Mouse (Mus musculus) liver, embryonic 11.5 days (tissue): ENCODE results near the gene Col2a1. TPM values are rescaled to one million over a fixed set of nuclear protein-coding genes. Genes with fewer than 3 reads are reported as not detected.

Source experiments
- ATAC-seq: fragments of 200-750 bp; cut with Nextera tagmentation; replicated peaks from 2 replicates; pipeline ENCODE4 v1.8.0; 2017; ENCODE audit warnings: moderate number of reproducible peaks, mild to moderate bottlenecking, moderate TSS enrichment, moderate library complexity; ENCODE audit not compliant: low FRiP score
- DNase-seq: peaks from one replicate; pipeline ENCODE4 v3.0.0-alpha.2; 2017; ENCODE audit warnings: low spot score
- H3K27ac ChIP-seq: fragments of 300-500 bp; sonication (generic); 2 replicates; pipeline ENCODE4 v1.5.1; 2014; ENCODE audit warnings: mild to moderate bottlenecking, low read depth, low read length, control low read depth
- H3K27me3 ChIP-seq: fragments of 300-500 bp; sonication (generic); replicated peaks from 2 replicates; pipeline ENCODE4 v1.6.1; 2014; ENCODE audit warnings: low read length, mixed read lengths; ENCODE audit not compliant: control insufficient read depth, insufficient read depth
- H3K36me3 ChIP-seq: fragments of 300-500 bp; sonication (generic); 2 replicates; pipeline ENCODE4 v1.6.1; 2014; ENCODE audit warnings: mild to moderate bottlenecking, low read length, moderate library complexity, mixed read lengths; ENCODE audit not compliant: control insufficient read depth, insufficient read depth
- H3K4me1 ChIP-seq: fragments of 300-500 bp; sonication (generic); replicated peaks from 2 replicates; pipeline ENCODE4 v1.6.1; 2014; ENCODE audit warnings: low read length, mixed read lengths; ENCODE audit not compliant: control insufficient read depth, insufficient read depth
- H3K4me2 ChIP-seq: fragments of 300-500 bp; sonication (generic); 2 replicates; pipeline ENCODE4 v1.6.1; 2014; ENCODE audit warnings: mild to moderate bottlenecking, control low read depth, moderate library complexity
- H3K4me3 ChIP-seq: fragments of 300-500 bp; sonication (generic); 2 replicates; pipeline ENCODE4 v1.5.1; 2014; ENCODE audit warnings: low read depth, low read length, control low read depth
- H3K9ac ChIP-seq: fragments of 300-500 bp; sonication (generic); 2 replicates; pipeline ENCODE4 v1.6.1; 2014; ENCODE audit warnings: low read depth, low read length, control low read depth
- H3K9me3 ChIP-seq: fragments of 300-500 bp; sonication (generic); 2 replicates; pipeline ENCODE4 v1.6.1; 2016; ENCODE audit warnings: low read length, inconsistent platforms, mixed read lengths; ENCODE audit not compliant: control insufficient read depth
- WGBS: fragments of 180-500 bp; shearing (Covaris S2); extraction: QIAGEN DNeasy Blood & Tissue Kit; methylation state at CpG from one replicate; pipeline ENCODE4 v1.1.7; 2014; 5-methylcytosine and 5-hydroxymethylcytosine counted together
- polyA plus RNA-seq: library from polyadenylated mRNA; unstranded; fragments of >200 nt; fragmentation: Nextera tagmentation; extraction: Ambion mirVana; gene quantifications from 2 replicates; pipeline ENCODE4 v1.2.1, GENCODE M21; 2014

Col2a1 gene
- polyA plus RNA-seq, 1 experiment from 2014 or later = 6.5 TPM

DNA sequence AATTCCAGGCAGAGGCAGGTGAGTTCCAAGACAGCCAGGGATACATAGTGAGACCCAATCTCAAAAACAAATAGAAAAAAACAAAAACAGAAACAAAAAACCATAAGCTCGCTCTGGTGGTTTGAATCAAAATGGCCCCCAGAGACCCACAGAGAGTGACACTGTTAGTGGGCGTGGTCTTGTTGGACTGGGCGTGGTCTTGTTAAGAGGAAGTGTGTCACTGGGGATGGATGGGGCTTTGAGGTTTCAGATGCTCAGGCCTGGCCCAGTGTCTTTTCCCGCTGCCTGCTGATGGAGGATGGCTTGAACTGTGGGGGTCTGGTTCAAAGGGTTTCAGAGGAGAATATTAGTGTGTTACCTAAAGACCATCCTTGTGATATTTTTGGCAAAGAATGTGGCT lies 13.4 kb upstream of the Col2a1 start:
- no peaks in the 10 kb centered on the region for H3K36me3 ChIP-seq
- H3K9ac ChIP-seq = no peak overlapping the region
- DNase-seq (no peak), ATAC-seq (no peak)
- no peaks in the 10 kb centered on the region for H3K27me3 ChIP-seq
- 71% methylated on average over 4 of the region's 4 CpGs for WGBS
- H3K27ac ChIP-seq = no peak overlapping the region
- no peak overlapping the region for H3K4me2 ChIP-seq
- no peak overlapping the region for H3K4me3 ChIP-seq
- no peaks in the 10 kb centered on the region for H3K9me3 ChIP-seq
- H3K4me1 ChIP-seq = no peaks in the 10 kb centered on the region

GRCm38 (mm10) chr15:98012810-98013209 lies 8.3 kb upstream of the Col2a1 start:
- no peaks in the 10 kb centered on the region for H3K4me1 ChIP-seq
- 56% methylated on average over 6 of the region's 6 CpGs for WGBS
- no peaks in the 10 kb centered on the region for H3K36me3 ChIP-seq
- no peaks in the 10 kb centered on the region for H3K9me3 ChIP-seq
- no peak overlapping the region for H3K4me2 ChIP-seq
- no peak overlapping the region for H3K27ac ChIP-seq
- peaks cover 27% of the 10 kb centered on the region for H3K27me3 ChIP-seq
- DNase-seq (no peak), ATAC-seq (no peak)
- H3K9ac ChIP-seq = no peak overlapping the region
- H3K4me3 ChIP-seq = no peak overlapping the region

- Histone ChIP-seq H3K4me2 (no peak overlapping the region), H3K4me3 (no peak overlapping the region), H3K36me3 (no peaks in the 10 kb centered on the region), H3K4me1 (peaks cover 14% of the 10 kb centered on the region), H3K9me3 (no peaks in the 10 kb centered on the region), H3K27me3 (peaks cover 92% of the 10 kb centered on the region), H3K27ac (no peak overlapping the region), H3K9ac (no peak overlapping the region)
- DNase-seq (no peak), ATAC-seq (no peak)
- WGBS = 8% methylated on average over 11 of the region's 11 CpGs
Measured at GRCm38 (mm10) chr15:98005181-98005580, 686 bp upstream of the Col2a1 start.

DNA sequence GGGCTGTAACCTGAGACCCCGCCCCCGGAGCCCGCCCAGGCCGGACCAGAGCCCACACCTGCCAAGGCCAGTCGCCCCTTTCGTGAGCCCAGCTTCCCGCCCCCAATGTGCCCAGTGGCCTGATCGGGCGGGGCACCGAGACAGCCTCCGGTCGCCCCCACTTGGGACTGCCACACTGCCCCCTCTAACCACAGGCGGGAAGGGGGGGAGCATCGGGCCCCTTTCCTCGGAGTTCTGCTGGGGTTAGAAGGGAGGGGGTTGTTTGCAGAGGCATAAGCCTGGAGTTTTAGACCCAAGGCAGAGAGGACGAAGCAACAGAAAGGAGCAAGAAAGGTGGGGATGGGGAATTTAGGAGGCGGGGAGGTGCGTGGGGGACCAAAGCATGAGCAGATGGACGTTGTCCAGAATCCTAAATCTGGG lies 255 bp upstream of the Col2a1 start:
- H3K4me2 ChIP-seq = peak overlapping the region; percentile 56
- H3K27ac ChIP-seq = no peak overlapping the region
- H3K4me3 ChIP-seq = peak overlapping the region; percentile 22
- H3K9me3 ChIP-seq = no peaks in the 10 kb centered on the region
- H3K27me3 ChIP-seq = peaks cover 97% of the 10 kb centered on the region
- DNase-seq (no peak), ATAC-seq (no peak)
- no peaks in the 10 kb centered on the region for H3K36me3 ChIP-seq
- no peak overlapping the region for H3K9ac ChIP-seq
- peaks cover 14% of the 10 kb centered on the region for H3K4me1 ChIP-seq
- WGBS = 2% methylated on average over 18 of the region's 19 CpGs

DNA sequence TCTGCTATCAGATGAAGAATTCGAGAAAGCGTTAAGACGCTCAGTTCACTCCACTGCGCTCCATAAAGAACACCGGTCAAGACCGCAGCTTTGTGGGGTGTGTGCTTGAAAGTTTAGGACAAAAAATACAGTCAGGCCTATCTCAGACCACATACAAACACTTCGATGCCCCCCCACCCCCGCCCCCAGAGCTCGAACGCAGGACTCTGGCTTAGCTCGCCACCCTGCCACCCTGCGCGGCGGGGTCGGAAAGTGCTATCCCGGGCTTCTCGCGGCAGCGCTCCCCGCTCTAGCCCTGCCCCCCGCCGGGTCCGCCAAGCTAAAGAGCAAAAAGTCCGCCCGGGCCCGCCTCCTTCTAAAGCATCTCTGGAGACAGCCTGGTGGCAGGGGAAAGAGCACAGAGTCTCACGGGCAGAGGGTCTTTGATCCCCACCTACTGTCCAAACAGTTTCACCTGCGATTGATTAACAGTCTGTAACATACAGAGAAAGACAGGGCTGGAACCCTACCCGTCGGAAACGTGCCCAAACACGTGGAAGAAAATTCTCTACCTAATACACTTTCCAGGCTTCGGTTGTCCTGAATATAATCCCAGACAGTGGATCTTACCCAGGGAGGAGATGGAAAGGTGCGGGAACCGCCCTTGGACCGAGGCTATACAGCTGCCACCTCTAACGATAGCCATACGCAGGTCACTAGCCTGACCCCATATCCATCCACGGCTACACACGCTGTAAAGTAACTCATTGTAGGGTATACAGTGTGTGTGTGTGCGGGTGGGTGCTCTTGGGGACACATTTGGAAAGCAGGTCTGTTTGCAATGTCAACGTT lies 1.3 kb downstream of the Col2a1 start:
- peak overlapping the region; percentile 52 for H3K4me2 ChIP-seq
- H3K9me3 ChIP-seq = no peaks in the 10 kb centered on the region
- no peaks in the 10 kb centered on the region for H3K36me3 ChIP-seq
- peak overlapping the region; percentile 29 for H3K4me3 ChIP-seq
- no peak overlapping the region for H3K27ac ChIP-seq
- WGBS = 2% methylated on average over 42 of the region's 42 CpGs
- no peak overlapping the region for H3K9ac ChIP-seq
- H3K27me3 ChIP-seq = peaks cover 99% of the 10 kb centered on the region
- no peak for DNase-seq
- no peak for ATAC-seq
- H3K4me1 ChIP-seq = peaks cover 14% of the 10 kb centered on the region

DNA sequence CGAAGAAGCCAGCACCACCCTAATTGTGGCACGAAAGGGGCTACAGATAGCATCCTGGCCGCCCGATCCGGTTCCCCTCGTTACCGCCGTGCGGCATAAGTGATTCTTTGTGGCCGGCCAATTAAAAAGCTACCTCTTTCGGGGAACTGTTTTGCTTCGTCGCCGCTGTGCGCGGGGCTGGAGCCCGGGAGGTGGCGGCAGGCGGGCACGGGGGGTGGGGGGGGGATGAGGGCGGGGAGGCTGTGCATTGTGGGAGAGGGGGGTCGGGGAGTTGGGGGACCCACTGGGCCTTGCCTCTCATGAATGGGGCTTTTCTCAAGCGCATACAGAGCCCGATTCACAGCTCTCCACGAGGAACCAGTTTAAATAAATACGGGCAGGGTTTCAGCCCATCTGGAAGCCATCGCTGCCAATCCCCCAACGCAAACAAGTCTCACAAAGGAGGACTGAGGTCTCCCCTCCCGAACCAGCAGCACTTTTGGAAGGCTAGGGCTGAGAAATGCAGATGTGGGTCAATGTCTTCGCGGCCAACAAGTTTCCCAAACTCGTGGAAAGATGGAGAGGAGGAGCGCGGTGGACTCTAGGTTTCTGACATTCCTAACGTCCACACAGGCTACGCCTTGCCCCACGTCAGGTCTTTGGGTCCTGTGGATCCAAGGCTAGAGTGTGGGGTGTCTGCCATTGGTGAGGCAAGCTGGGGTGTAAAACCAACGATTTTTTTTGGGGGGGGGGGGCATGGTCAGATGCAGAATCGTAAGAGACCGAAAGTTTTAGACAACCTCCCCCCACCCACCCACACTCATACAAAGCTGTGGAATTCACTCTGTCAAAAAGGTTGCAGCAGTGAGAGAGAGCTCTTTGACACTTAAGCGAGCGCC lies 2.1 kb downstream of the Col2a1 start:
- 1% methylated on average over 42 of the region's 42 CpGs for WGBS
- Histone ChIP-seq H3K27ac (no peak overlapping the region), H3K27me3 (peaks cover 98% of the 10 kb centered on the region), H3K36me3 (no peaks in the 10 kb centered on the region), H3K4me2 (peak overlapping the region; percentile 52), H3K9ac (no peak overlapping the region), H3K4me3 (peak overlapping the region; percentile 29), H3K4me1 (peaks cover 14% of the 10 kb centered on the region), H3K9me3 (no peaks in the 10 kb centered on the region)
- DNase-seq = no peak
- ATAC-seq = no peak

DNA sequence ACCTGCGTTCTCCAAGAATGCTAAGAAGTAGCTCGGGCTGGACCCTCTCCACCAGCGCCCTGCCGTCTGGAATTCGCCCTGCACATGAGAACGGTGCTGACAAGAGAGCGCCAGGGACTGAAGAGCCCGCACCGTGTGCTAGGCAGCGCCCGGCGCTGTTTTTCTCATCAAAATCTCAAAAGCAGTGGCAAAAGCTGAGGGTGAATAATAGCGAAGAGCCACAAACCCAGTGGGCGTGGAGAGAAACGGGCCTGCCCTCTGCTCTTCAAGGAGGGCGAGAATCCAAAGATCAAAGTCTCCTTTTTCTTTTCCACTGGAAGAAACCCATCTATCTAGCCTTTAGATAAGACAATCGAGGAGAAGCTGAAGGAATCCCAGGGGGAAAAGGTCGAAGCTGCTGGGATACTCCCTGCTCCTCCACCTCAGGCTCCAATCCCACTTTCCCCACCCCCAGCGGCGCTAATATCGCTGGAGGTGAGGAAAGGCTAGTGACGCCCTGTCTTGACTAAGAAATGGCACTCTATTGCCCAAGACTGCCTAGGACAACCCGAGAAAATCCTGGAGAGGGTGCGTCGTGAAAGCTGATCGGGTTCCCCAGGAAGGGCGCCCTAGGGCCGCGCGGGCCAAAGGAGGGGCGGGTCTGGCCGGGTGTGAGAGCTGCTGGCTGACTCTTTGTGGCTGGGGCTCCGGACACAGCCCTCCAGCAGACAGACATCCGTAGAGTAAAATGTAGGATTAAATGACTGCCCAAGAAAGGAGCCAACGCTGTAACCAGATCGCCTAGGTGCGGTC lies 3.0 kb downstream of the Col2a1 start:
- DNase-seq (no peak), ATAC-seq (no peak)

GRCm38 (mm10) chr15:97999991-98000390 lies 4.5 kb downstream of the Col2a1 start:
- WGBS = 5% methylated on average over 7 of the region's 7 CpGs
- DNase-seq (no peak), ATAC-seq (no peak)
- Histone ChIP-seq H3K27me3 (peaks cover 79% of the 10 kb centered on the region), H3K36me3 (no peaks in the 10 kb centered on the region), H3K4me2 (no peak overlapping the region), H3K4me1 (peaks cover 13% of the 10 kb centered on the region), H3K9ac (no peak overlapping the region), H3K9me3 (no peaks in the 10 kb centered on the region), H3K27ac (no peak overlapping the region), H3K4me3 (no peak overlapping the region)

More for the DNA sequence above, 3.0 kb downstream of the Col2a1 start:
- Histone ChIP-seq H3K27ac (no peak overlapping the region), H3K27me3 (peaks cover 94% of the 10 kb centered on the region), H3K4me2 (peak overlapping the region; percentile 52), H3K9me3 (no peaks in the 10 kb centered on the region), H3K4me3 (peak overlapping the region; percentile 29), H3K9ac (no peak overlapping the region), H3K4me1 (peaks cover 14% of the 10 kb centered on the region), H3K36me3 (no peaks in the 10 kb centered on the region)
- WGBS = 2% methylated on average over 37 of the region's 37 CpGs
